Mouse (Mus musculus) MN1 (cell line): ENCODE data around the gene Obp2a.
"Not testable (repeated sequence)": the region's sequence is repeated elsewhere in the genome, so short reads cannot be mapped to it uniquely, and the experiment has no call there.

Experiments
- DNase-seq: peaks from one replicate; pipeline ENCODE4 v3.0.0-alpha.2; 2016; ENCODE audit warnings: low spot score

The Obp2a gene

DNA sequence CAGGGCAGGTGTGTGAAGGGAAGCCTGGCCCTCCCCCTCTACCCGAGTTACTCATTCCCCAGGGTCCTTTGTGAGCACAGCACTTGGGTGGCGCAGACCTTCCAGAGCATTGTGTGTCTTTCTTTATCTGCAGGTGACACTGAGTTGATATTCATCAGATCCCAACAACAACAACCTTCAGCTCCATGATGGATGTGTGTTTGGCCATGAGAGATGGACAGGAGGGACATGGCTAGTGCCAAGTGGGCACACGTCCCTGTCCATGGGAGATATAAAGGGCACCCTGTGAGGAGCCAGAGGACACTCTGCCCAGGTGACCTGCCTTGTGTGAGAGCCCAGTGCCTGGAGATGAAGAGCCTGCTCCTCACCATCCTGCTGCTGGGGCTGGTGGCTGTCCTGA is at the start of gene Obp2a:
Gene Obp2a, plus strand, starts transcription at position 301 of the 400 bp plus-strand sequence.
- DNase-seq = not testable (repeated sequence)

DNA sequence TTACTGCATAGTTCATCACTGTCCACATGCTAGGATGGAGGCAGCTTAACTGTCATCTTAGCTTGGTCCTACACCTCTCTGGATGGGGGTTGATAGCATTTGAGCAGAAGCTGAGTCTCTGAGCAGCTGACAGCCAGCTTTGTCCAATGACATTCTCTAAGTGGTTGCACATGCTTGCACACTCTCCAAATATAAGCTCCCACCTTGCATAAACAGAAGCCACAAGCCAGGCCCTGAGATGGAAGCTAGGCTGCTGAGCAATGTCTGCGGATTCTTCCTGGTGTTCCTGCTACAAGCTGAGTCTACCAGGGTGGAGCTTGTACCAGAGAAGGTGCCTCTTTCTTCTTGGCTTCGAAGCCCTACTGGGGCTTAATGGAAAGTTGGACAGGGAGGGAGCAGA is 46.9 kb upstream of the Obp2a start, which contains the start of gene Lcn8:
Gene Lcn8, plus strand, starts transcription at position 219 of the 400 bp plus-strand sequence.
- DNase-seq = no peak

DNA sequence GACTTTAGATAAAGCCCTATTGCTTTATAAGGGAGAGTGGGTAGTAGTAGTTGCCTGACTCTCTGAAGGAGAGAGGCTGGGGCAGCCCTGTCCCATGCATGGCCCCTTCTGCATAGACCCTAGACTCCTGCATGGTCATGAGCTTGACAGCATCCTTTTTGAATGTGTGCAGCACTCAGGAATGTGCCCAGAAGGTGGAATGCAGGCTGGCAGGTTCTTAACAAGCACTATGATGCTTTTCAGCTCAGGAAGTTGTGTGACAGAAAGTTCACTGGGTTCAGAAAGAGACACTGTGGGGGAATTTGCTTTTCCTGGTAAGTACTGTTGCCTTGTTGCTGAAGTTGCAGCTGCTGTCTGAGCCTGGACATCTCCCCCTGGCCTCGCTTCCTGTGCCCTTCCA is 45.3 kb upstream of the Obp2a start:
- DNase-seq = no peak

DNA sequence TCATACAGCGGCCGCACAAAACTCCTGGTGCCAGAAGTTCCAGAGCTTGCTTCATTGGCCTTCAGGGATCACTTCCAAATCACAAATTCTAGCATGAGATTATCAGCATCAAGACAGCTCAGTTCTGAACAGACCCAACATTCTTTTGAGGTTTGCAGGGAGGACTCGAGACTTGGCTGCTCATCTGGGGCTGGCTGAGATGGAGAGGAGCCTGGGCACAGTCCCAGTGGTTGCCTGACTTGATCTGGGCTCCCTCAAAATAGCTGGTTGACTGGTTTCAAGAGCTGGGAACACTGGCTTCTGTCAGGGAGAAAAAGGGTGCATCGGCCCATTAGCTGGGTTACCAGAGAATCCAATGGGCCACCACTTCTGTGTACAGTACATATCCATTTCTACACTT is 43.2 kb upstream of the Obp2a start:
- DNase-seq = no peak

DNA sequence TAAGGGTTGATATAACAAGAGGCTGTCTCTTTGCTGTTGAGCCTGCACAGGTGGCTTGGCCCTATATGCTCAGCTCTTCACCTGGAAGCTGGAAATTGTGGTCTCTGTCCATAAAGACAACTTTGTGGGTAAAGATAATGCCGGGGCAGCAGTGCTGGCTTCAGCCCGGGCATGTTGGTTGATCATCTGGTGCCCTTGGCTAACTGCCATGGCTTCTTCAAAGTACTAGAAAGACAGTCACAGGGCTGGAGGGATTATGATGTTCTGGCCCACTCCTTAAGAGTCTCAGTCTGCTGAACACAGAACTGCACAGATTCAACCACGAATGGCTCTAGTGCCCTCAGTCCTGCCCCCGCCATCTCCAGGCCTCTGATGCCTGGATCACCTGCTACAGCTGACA is 42.6 kb upstream of the Obp2a start:
- no peak for DNase-seq

DNA sequence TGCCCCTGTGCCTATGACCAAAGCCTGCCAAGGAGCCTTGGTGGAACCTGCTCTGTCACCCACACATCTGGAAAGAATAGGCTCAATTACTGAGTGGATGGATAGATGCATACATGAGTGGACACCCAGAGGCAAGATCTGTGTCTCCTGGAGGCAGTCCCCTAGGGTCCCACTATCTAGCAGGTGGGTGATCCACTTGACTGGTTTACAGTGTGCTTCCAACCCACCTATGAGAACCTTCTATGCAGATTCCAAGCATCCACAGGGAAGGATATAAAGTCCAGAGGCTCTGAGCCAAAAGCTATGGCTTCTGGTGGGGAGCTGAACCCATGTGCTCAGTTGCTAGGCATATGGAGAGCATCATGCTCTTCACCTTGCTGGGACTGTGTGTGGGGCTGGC is 42.2 kb upstream of the Obp2a start, which contains the start of gene Lcn5:
Gene Lcn5, plus strand, starts transcription at position 301 of the 400 bp plus-strand sequence.
- no peak for DNase-seq

DNA sequence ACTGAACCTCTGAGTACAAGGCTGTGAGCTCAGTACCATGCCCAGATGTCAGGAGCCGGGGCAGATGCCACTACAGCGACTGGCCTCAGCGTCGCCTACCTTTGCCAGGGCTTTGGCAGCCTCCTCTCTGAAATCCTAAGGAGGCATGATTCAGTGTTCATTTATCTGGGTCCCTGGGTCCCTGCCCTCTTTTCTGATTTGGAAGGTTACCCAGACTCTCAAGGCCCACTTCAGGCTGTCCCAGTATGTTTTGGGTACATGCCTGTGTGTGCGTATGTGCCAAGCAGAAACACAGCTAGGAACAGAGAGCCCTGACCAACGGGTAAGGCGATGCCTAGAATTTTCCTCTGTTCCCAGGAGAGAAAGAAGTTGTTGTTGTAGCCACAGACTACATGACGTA is 39.6 kb upstream of the Obp2a start:
- DNase-seq = no peak

DNA sequence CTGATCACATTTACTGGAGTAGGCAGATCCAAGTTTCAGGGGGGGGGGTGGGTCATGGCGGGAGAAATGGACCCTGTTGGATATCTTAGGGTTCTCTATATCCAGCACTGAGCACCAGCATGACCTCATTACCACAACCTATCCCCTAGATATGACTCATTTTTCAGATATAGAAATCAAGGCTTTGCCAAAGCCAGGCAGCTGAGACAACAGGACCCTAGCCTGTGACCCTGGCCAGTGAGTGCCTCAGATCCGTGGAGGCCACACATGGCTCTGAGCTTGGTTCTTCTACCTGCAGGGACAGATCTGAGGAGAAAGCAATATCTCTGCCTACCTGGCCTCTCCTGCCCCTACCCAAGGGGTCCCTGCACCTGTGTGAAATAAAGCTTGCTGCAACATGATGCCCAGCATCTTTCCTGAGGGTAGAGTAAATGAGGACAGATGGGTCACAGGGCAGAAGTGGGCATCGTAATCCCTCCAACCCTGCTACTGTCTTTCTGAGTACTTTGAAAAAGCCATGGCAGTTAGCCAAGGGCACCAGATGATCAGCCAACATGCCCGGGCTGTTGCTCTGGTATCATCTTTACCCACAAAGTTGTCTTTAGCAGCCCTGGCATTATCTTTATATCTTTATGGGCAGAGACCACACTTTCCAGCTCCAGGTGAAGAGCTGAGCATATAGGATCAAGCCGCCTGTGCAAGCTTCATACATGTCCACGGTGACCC is 38.4 kb upstream of the Obp2a start:
- no peak for DNase-seq

DNA sequence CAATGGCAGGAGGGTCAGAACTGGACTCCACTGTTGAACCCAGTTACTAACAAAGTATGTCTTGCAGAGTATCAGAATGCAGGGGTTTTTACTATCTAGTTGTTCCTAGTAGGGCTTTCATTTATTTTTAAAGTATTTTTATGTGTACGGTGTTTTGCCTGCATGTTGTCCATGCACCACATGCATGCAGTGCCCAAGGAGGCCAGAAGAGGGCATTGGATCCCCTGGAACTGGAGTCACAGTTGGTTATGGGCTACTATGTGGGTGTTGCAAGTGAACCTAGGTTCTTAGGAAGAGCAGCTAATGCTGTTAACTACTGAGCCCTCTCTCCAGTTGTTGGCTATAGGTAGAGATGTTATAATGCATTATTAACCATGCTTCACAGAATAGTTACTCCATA is 36.3 kb upstream of the Obp2a start:
- DNase-seq = no peak

DNA sequence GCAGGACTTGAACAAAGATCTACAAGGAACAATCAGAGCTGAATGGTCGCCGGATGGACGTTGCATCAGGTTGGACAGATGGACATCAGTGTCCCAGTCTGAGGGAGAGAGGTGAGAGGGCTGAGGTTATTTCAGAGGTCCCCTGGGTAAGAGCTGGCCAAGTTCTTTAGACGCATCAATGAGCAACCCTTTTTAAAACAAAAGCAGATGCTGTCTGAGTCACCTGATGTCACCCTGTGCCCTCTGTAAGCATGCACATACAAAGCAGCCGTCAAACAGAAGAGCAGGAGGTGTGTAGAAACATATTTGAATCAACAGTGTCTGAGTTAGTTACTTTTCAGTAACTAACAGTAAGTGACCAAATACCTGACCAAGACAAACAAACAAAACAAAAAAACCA is 35.7 kb upstream of the Obp2a start:
- DNase-seq = no peak

DNA sequence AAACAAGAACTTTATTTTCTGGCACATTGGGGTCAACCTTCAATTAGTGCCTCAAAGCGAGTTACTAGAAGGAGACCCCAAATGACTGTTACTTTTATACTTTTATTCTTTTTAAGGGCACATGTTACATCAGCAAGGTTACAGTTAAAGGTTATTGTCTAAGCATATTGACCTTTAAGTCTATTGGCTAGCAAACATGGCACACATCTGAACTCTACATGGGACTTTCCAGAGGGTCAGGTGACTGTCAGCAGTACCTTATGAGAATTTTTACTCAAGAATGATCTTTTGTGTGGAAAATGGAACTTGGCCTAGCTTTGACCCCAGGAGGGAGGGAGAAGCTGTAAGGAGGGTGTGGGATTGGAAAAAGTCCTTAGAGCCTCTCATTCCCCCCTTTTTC is 33.3 kb upstream of the Obp2a start:
- no peak for DNase-seq

DNA sequence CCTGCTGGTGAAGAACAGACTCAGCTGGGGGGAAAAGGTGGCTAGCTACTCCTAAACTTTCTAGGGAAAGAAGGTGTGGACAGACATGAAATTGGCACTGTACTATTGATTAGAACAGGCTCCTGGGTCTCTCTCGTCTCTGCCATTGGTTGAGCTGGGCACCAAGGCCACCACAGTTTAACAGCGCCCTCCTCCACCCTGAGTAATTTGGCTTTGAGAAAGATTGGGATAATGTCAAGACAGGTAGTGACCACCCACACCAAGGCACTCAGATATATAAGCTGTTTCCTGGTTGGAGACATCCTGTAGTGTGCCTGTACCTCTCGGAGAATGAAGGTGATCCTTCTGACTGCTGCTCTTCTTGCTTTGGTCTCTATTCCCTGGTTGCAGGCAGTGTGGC is 23.4 kb upstream of the Obp2a start, which contains the start of gene Lcn6:
Gene Lcn6, plus strand, starts transcription at position 301 of the 400 bp plus-strand sequence.
- DNase-seq = no peak

DNA sequence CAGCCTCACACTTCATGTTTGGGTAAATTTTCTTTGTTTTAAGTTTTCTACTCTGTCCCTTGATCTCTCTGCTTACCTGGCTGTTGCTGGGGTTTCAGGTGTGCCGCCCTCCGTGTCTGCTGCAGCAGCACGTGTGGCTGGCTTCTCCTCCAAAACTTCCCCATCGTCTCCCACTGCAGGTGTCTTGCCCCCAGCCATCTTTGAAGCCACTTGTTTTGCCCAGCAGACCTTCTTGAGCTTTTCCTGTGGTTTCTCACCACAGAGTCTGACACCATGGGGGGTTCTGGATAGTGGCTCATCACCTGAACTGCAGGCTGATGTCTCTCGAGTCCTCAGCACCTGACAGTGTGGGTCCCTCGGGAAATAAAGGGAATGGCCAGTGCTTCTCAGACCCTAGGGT is 20.3 kb upstream of the Obp2a start:
- DNase-seq = no peak

DNA sequence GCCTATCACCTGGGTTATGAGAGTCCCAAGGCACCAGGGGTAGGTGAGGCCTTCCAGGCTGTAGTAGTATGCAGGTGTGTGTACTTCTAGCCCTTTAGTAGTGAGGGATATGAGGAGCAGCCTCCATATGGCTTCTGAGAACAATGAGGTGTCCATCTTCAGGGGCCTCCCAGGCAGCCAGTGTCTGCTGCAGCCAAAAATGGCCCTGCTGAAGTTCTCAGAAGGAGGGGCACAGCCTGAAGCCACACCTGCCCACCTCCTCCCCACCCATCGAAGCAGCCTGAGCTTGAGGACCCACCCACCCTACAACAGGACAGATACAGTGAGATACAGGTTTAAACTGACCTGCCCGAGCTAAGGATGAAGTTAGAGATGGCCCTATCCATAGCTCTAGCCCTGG is 17.4 kb upstream of the Obp2a start, which contains the start of gene Lcn10:
Gene Lcn10, plus strand, starts transcription at position 301 of the 400 bp plus-strand sequence.
- no peak for DNase-seq

DNA sequence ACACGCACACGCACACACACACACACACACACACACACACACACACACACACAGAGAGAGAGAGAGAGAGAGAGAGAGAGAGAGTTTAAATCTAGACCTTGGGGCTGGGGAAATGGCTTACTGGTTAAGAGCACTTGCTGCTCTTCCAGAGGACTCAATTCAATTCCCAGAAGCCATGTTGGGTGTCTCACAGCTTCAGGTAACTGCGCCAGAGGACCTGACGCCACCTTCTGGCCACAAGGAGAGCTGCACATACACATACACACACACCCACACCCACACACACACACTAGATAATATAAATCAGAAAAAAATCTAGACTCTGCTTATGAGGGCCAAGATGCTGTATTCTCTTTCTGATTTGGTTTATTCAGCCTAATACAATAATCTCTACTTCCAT is 12.9 kb upstream of the Obp2a start:
- no peak for DNase-seq

DNA sequence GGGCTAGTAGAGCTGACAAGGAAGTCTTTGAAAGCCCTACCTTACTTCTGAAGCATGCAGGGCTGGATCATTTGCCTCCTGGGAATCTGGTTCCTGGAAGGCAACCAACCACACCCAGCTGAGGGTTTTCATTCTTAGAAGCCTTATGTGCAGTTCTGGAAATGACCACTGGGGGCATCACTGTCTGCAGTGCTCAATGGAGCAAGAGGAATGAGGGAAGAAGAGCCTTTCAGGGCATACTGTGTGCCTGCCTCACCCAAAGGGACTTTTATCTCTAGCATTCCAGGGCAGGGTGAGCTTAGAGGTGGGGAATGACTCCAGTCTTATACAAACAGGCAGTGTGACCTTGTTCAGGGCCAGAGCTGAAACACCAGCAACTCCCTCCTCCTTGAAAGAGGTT is 5.2 kb upstream of the Obp2a start:
- DNase-seq = peak; percentile 40

DNA sequence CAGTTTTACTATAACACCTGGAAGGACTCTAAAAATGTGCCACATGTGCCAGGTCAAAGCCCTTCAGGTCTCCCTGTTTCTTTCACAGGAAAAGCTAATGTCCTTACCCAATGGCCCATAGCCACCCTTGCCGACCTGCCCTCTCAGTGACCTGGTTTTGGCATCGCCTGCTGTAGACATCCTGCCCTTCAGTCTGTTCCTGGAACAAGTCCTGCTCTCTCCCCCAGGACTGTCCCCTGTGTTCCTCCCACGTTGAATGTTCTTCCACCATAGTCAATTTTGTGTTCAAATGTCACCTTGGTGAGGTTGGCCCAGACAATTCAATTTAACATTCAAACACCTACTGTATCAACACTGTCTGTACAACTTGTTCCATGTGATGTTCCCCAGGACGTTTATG is 2.9 kb upstream of the Obp2a start:
- no peak for DNase-seq

DNA sequence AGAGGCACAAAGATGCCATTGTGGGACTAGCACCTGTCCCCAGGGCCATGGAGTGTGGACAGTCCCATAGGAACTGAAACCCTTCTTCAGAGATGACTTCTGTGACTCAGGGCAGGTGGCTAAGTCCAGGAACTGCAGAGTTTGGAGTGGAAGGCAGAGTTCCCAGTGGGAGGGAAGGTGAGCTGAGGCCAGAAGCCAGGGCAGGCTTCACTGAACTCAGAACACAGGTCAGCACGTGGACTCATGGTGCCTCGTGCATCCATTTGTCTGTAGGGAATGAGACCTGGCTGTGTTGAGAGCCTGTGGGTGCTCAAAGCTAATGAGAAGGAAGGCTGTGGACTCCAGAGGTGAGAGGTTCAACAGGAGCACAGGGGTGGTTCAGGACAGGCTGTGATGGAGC is 1.1 kb upstream of the Obp2a start:
- no peak for DNase-seq

DNA sequence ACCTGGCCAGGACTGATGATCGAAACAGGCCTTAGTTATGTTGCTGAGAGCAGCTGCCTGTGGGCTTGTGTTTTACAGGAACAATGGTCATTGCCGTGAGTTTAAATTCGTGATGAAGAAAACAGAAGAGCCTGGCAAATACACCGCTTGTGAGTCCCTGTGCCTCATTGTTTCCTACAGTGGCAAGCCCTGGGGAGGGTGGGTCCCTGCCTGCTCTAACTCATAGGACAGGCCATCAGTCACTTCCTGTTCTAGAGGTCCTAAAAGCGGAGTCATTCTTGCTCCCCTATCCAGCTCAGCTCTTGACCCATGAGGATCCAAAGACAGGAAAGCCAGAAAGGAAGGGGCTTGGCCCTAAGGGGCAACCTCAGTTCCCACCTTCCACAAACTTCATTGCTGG is 1.2 kb downstream of the Obp2a start:
- DNase-seq = no peak

DNA sequence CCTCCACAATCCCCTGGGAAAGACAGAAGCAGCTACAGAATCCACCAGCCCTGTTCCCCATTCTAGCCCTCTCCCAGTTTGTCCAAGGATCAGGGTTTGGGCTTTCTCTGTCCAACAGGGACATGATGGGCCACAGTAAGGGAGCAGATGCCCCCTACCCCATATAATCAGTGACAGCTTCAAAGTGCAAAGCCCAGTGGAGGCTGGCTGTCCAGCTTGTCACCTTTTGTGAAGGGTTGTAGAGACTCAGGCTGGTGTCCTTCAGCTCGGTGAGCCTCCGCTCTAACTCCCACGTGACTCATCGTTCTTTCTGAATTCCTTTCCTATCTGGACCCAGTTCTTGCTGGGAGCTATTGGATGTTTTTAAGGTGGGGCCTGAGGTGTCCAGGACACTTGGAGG is 3.9 kb downstream of the Obp2a start:
- no peak for DNase-seq

DNA sequence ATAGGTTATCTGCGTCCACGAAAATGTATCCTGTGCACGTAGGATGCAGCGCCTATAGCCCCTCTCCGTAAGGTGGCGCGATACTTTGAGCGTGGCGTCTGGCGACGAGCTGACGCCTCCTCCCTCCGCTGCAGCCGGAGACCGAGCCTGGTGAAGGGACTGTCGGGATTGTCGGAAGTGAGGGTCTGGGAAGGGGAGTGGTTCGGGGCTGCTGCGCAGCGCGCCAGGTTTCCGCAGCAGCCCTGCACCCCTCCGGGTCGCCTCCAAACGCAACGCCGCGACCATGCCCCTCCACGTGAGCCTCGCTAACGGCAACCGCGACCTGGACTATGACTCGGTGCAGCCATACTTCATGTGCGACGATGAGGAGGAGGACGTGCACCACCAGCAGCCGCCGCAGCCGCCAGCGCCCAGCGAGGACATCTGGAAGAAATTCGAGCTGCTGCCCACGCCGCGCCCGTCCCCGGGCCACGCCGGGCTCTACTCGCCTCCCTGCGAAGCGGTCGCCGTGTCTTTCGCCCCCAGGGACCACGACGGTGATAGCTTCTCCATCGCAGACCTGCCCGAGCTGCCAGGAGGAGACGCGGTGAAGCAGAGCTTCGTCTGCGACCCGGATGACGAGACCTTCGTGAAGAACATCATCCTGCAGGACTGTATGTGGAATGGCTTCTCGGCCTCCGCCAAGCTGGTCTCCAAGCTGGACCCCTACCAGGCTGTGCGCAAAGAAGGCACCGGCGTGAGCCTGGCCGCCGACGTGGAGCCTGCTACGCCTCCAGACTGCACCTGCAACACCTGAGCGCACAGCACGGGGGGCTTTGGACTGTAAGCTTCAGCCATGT is 7.0 kb downstream of the Obp2a start, which contains the start of gene Bmyc:
Gene Bmyc, plus strand, starts transcription at position 97 of the 839 bp plus-strand sequence.
- DNase-seq = peak; percentile 81

DNA sequence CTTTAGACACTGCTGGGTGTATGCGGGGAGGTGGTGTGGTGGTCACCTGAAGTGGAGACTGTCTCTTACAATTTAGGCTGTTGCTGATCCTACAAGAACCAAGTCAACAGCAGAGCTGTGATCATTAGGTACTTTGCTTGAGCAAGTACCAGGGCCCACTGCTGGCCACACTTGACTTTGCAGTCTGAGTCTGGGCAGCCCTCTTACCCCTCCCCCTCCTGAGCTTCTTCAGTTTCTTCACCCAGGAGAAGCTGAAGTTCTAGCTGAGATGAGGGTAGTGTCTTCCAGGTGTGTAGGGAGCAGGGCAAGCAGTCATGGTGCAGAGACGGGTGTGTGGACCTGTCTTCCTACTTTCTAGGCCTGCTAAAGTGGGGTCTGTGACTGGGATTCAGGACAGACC is 8.3 kb downstream of the Obp2a start:
- DNase-seq = peak; percentile 42

DNA sequence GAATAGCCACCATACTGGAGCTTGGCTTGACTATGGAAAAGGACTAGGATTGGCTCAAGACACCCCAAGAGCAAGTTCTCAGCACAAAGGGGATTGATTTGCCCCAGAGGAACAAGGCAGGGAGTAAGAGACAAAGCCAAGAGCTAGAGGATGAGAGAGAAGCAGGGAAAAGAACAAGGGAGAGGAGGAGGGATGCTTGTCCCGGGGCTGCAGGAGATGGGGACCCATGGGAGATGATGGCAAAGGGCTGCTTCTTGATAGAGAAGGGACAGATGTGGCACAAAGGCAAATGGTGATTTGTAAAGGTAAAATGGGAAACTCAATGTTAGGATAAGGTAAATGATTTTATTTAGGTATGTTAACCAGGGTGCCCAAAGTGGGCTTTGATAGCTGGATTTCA is 9.2 kb downstream of the Obp2a start:
- DNase-seq = not testable (repeated sequence)
